ENCODE assay signal across 9 mouse cellular contexts in genomic region chr1:75234606-75235005, GRCm38 (mm10). TPM values are rescaled to one million over a fixed set of nuclear protein-coding genes. Genes with fewer than 3 reads are reported as not detected.
A peak's percentile ranks its signal among the peaks of the same experiment; 100 is the strongest.
DNase-seq lines count a peak whose midpoint lies in the region; ATAC-seq and TF ChIP-seq lines count a peak whose summit lies in the region.
"Had no signal": no experiment of that assay in that cellular context is flagged by ENCODE, and none has a peak within 500 bp of the region (broad histone marks: within the 10 kb centered on the region; RNA-seq: fewer than 3 reads in every experiment).

No protein-coding gene starts in this region.

- peaks cover 0 to 23% of the 10 kb centered on the region in 2 experiments; a peak in 2 of 4 replicates for H3K36me3 ChIP-seq in MEL (ENCODE audit: control insufficient read depth in 1 of 2, insufficient read depth in 2 of 2, low read length in 2 of 2)
- H3K36me3 ChIP-seq in lung, embryonic 14.5 days (ENCODE audit: insufficient read depth) = no peaks in the 10 kb centered on the region
- H3K36me3 ChIP-seq in neural tube, embryonic 14.5 days (ENCODE audit: control insufficient read depth, insufficient read depth, low read length) = no peaks in the 10 kb centered on the region

- H3K9me3 ChIP-seq in MEL (replicated peaks; ENCODE audit: insufficient read depth, low read length) = no peaks in the 10 kb centered on the region
- no peaks in the 10 kb centered on the region for H3K9me3 ChIP-seq in lung, embryonic 14.5 days (ENCODE audit: low read depth, low read length)
- H3K9me3 ChIP-seq in neural tube, embryonic 14.5 days (ENCODE audit: control insufficient read depth, low read length) = no peaks in the 10 kb centered on the region

- H3K4me3 ChIP-seq in MEL (ENCODE audit: control insufficient read depth in 1 of 2, insufficient read depth in 1 of 2, low read depth in 2 of 2, low read length in 2 of 2) = peak overlapping the region in 1 of 2 experiments; percentile 38; a peak in 2 of 4 replicates
- H3K4me3 ChIP-seq in lung, embryonic 14.5 days (ENCODE audit: low read depth, low read length) = no peak overlapping the region
- no peak overlapping the region for H3K4me3 ChIP-seq in neural tube, embryonic 14.5 days (ENCODE audit: low read depth, low read length)

- peak; percentile 43 for TF ChIP-seq RAD21 in MEL (IDR thresholded peaks at IDR 0.05; ENCODE audit: low read depth, low read length)

- H3K27me3 ChIP-seq in MEL (ENCODE audit: control insufficient read depth in 1 of 2, insufficient read depth in 2 of 2, low read length in 2 of 2) = no peaks in the 10 kb centered on the region
- H3K27me3 ChIP-seq in lung, embryonic 14.5 days (ENCODE audit: insufficient read depth, low read length) = no peaks in the 10 kb centered on the region
- no peaks in the 10 kb centered on the region for H3K27me3 ChIP-seq in neural tube, embryonic 14.5 days (ENCODE audit: control insufficient read depth, insufficient read depth, low read length)

- H3K27ac ChIP-seq in MEL (ENCODE audit: control insufficient read depth, low read depth, low read length) = no peak overlapping the region
- no peak overlapping the region for H3K27ac ChIP-seq in lung, embryonic 14.5 days (ENCODE audit: low read depth)
- no peak overlapping the region for H3K27ac ChIP-seq in neural tube, embryonic 14.5 days (ENCODE audit: low read depth, low read length)

- TF ChIP-seq EP300 in MEL (IDR thresholded peaks at IDR 0.05; ENCODE audit: low read depth in 1 of 2, low read length in 2 of 2) = peak in 1 of 2 experiments; percentile 31; a peak in 1 of 4 replicates

- ATAC-seq in lung, embryonic 14.5 days (ENCODE audit: insufficient read depth) = peak; percentile 28; the same call in 1 of the 2 replicates
- ATAC-seq in neural tube, embryonic 14.5 days (ENCODE audit: low read depth) = peak; percentile 66; the same call in 1 of the 2 replicates

- H3K9ac ChIP-seq in MEL (ENCODE audit: control insufficient read depth, low read depth, low read length, poor library complexity, severe bottlenecking) = peak overlapping the region; percentile 2; the same call in 1 of the 2 replicates
- H3K9ac ChIP-seq in lung, embryonic 14.5 days = no peak overlapping the region
- no peak overlapping the region for H3K9ac ChIP-seq in neural tube, embryonic 14.5 days (replicated peaks; ENCODE audit: low read depth, low read length)

- no peak for TF ChIP-seq POLR2A in MEL (IDR thresholded peaks at IDR 0.05; ENCODE audit: control insufficient read depth in 1 of 2, insufficient read depth in 1 of 2, low read depth in 1 of 2, low read length in 2 of 2, poor library complexity in 1 of 2)

- TF ChIP-seq CTCF in MEL (IDR thresholded peaks at IDR 0.05 in 2 of 3, conservative IDR thresholded peaks at IDR 0.05 in 1 of 3; ENCODE audit: control insufficient read depth in 1 of 3, insufficient read depth in 1 of 3, low read depth in 2 of 3, low read length in 3 of 3, poor library complexity in 1 of 3, severe bottlenecking in 1 of 3) = peak; percentile 69 to 77 (median 74)
- peak; percentile 71 for TF ChIP-seq CTCF in lung, embryonic 14.5 days (IDR thresholded peaks at IDR 0.05; ENCODE audit: low read depth)

- H3K79me2 ChIP-seq in MEL (ENCODE audit: control insufficient read depth, insufficient read depth, low read length, poor library complexity) = no peaks in the 10 kb centered on the region; the same call in 1 of the 2 replicates

- DNase-seq in A20 (ENCODE audit: low read depth, low spot score) (peak; percentile 83), MEL (ENCODE audit: low read depth, low spot score) (peak; percentile 93)
- DNase-seq in cerebellum, postnatal 14 days = peak; percentile 85 to 88
- DNase-seq in heart, adult 18-20 months = peak; percentile 80 to 81
- DNase-seq in kidney, adult 9 months = peak; percentile 80
- peak; percentile 75 for DNase-seq in lung, embryonic 14.5 days
- DNase-seq in thymus, postnatal 36 days = peak; percentile 71 to 77

- peaks cover 10 to 26% of the 10 kb centered on the region in 2 experiments for H3K4me1 ChIP-seq in MEL (ENCODE audit: control insufficient read depth in 1 of 2, insufficient read depth in 2 of 2, low read length in 2 of 2)
- peaks cover 4% of the 10 kb centered on the region; the same call in 1 of the 2 replicates for H3K4me1 ChIP-seq in lung, embryonic 14.5 days (ENCODE audit: insufficient read depth)
- 0 out of 2 replicates have a peak, but pooled peaks cover 3% of the 10 kb centered on the region for H3K4me1 ChIP-seq in neural tube, embryonic 14.5 days (ENCODE audit: control insufficient read depth, insufficient read depth, low read length)

- H3K4me2 ChIP-seq in lung, embryonic 14.5 days = no peak overlapping the region
- H3K4me2 ChIP-seq in neural tube, embryonic 14.5 days (ENCODE audit: low read depth, low read length) = no peak overlapping the region

- WGBS in lung, embryonic 14.5 days = 2% methylated on average over 8 of the region's 8 CpGs
- WGBS in neural tube, embryonic 14.5 days = 2% methylated on average over 8 of the region's 8 CpGs

TF ChIP-seq in MEL, 35 proteins besides CTCF, POLR2A, EP300 and RAD21:
- peak; percentile 48; the same call in 1 of the 2 replicates for TF ChIP-seq MAX (IDR thresholded peaks at IDR 0.05; ENCODE audit: low read length)
- TF ChIP-seq JUND (IDR thresholded peaks at IDR 0.05; ENCODE audit: low read depth, low read length) = no peak
- peak; percentile 65; the same call in 1 of the 2 replicates for TF ChIP-seq BHLHE40 (IDR thresholded peaks at IDR 0.05; ENCODE audit: borderline replicate concordance, low read depth, low read length)
- peak; percentile 89 for TF ChIP-seq ETS1 (IDR thresholded peaks at IDR 0.05; ENCODE audit: low read depth, low read length)
- no peak for TF ChIP-seq TBP (IDR thresholded peaks at IDR 0.05; ENCODE audit: low read depth, low read length)
- TF ChIP-seq ZC3H11A (IDR thresholded peaks at IDR 0.05; ENCODE audit: low read depth, low read length) = 0 out of 2 replicates have a peak, but pooled peaks have one; percentile 21
- peak; percentile 90 for TF ChIP-seq SIN3A (IDR thresholded peaks at IDR 0.05; ENCODE audit: low read length)
- no peak for TF ChIP-seq UBTF (IDR thresholded peaks at IDR 0.05; ENCODE audit: borderline replicate concordance, insufficient read depth, low read depth, low read length)
- TF ChIP-seq SMC3 (IDR thresholded peaks at IDR 0.05; ENCODE audit: low read depth, low read length) = peak; percentile 55
- TF ChIP-seq ZMIZ1 (IDR thresholded peaks at IDR 0.05; ENCODE audit: low read depth, low read length) = no peak
- peak; percentile 53 for TF ChIP-seq MXI1 (IDR thresholded peaks at IDR 0.05; ENCODE audit: low read depth, low read length)
- TF ChIP-seq HCFC1 (IDR thresholded peaks at IDR 0.05; ENCODE audit: low read depth, low read length) = peak; percentile 68
- TF ChIP-seq MEF2A (IDR thresholded peaks at IDR 0.05; ENCODE audit: extremely low read depth, insufficient replicate concordance, low read depth, low read length, poor library complexity, severe bottlenecking) = no peak
- TF ChIP-seq RCOR1 (IDR thresholded peaks at IDR 0.05; ENCODE audit: low read depth, low read length) = peak; percentile 62
- TF ChIP-seq USF1 (IDR thresholded peaks at IDR 0.05; ENCODE audit: low read depth, low read length) = 0 out of 2 replicates have a peak, but pooled peaks have one; percentile 35

RNA-seq across cellular contexts. Expression of gene Dnajb2, which starts 1.6 kb away (rescaled TPM):
- total RNA-seq in MEL (2012; rRNA removed) = 10.3 and 12.9 TPM in 2 replicates
- polyA plus RNA-seq in MEL (2012; ENCODE audit: insufficient read depth in 1 of 2, insufficient read length in 2 of 2, low read depth in 1 of 2, low replicate concordance in 2 of 2, missing spikeins in 1 of 2) = 10 to 100 TPM in 1 of 2 experiments, not detected in 1; 18.9 TPM
- 100 to 1,000 TPM; 123 to 127 TPM for total RNA-seq in heart, adult 18-20 months (2021)
- 14.1 and 16.9 TPM in 2 replicates for polyA plus RNA-seq in lung, embryonic 14.5 days (2014; fragmentation: Nextera tagmentation; extraction: Ambion mirVana)
- polyA plus RNA-seq in neural tube, embryonic 14.5 days (2014; fragmentation: Nextera tagmentation; extraction: Ambion mirVana) = 35.9 and 36.9 TPM in 2 replicates

RNA-seq across cellular contexts. Expression of gene A630095N17Rik, which starts 2.7 kb away (rescaled TPM):
- total RNA-seq in MEL (2012; rRNA removed) = 0.46 and 0.58 TPM in 2 replicates
- under 1 TPM in 1 of 2 experiments, not detected in 1; 0.82 TPM for polyA plus RNA-seq in MEL (2012; ENCODE audit: insufficient read depth in 1 of 2, insufficient read length in 2 of 2, low read depth in 1 of 2, low replicate concordance in 2 of 2, missing spikeins in 1 of 2)
- total RNA-seq in heart, adult 18-20 months (2021) = not detected
- not detected in 2 replicates for polyA plus RNA-seq in lung, embryonic 14.5 days (2014; fragmentation: Nextera tagmentation; extraction: Ambion mirVana)
- polyA plus RNA-seq in neural tube, embryonic 14.5 days (2014; fragmentation: Nextera tagmentation; extraction: Ambion mirVana) = not detected in 2 replicates
- polyA plus RNA-seq: gonadal fat pad, adult 2 months had no signal

RNA-seq across cellular contexts. Expression of gene Tuba4a, which starts 14.9 kb away (rescaled TPM):
- 385 and 396 TPM in 2 replicates for total RNA-seq in MEL (2012; rRNA removed)
- 100 to 1,000 TPM in 1 of 2 experiments, not detected in 1; 439 TPM for polyA plus RNA-seq in MEL (2012; ENCODE audit: insufficient read depth in 1 of 2, insufficient read length in 2 of 2, low read depth in 1 of 2, low replicate concordance in 2 of 2, missing spikeins in 1 of 2)
- total RNA-seq in heart, adult 18-20 months (2021) = 1,000 to 10,000 TPM in 1 of 2 experiments, 100 to 1,000 TPM in 1; 973 to 1,125 TPM
- 21.3 and 25.3 TPM in 2 replicates for polyA plus RNA-seq in lung, embryonic 14.5 days (2014; fragmentation: Nextera tagmentation; extraction: Ambion mirVana)
- 13.9 and 20.6 TPM in 2 replicates for polyA plus RNA-seq in neural tube, embryonic 14.5 days (2014; fragmentation: Nextera tagmentation; extraction: Ambion mirVana)

RNA-seq across cellular contexts. Expression of gene Stk16, which starts 24.0 kb away (rescaled TPM):
- 83.2 and 110 TPM in 2 replicates for total RNA-seq in MEL (2012; rRNA removed)
- 100 to 1,000 TPM in 1 of 2 experiments, not detected in 1; 154 TPM for polyA plus RNA-seq in MEL (2012; ENCODE audit: insufficient read depth in 1 of 2, insufficient read length in 2 of 2, low read depth in 1 of 2, low replicate concordance in 2 of 2, missing spikeins in 1 of 2)
- total RNA-seq in heart, adult 18-20 months (2021) = 10 to 100 TPM; 35.8 to 36.5 TPM
- 115 and 119 TPM in 2 replicates for polyA plus RNA-seq in lung, embryonic 14.5 days (2014; fragmentation: Nextera tagmentation; extraction: Ambion mirVana)
- 125 and 129 TPM in 2 replicates for polyA plus RNA-seq in neural tube, embryonic 14.5 days (2014; fragmentation: Nextera tagmentation; extraction: Ambion mirVana)

RNA-seq across cellular contexts. Expression of gene Glb1l, which starts 24.0 kb away (rescaled TPM):
- total RNA-seq in MEL (2012; rRNA removed) = 4.0 and 7.6 TPM in 2 replicates
- polyA plus RNA-seq in MEL (2012; ENCODE audit: insufficient read depth in 1 of 2, insufficient read length in 2 of 2, low read depth in 1 of 2, low replicate concordance in 2 of 2, missing spikeins in 1 of 2) = 10 to 100 TPM in 1 of 2 experiments, not detected in 1; 13.0 TPM
- 1 to 10 TPM; 2.0 to 2.5 TPM for total RNA-seq in heart, adult 18-20 months (2021)
- polyA plus RNA-seq in lung, embryonic 14.5 days (2014; fragmentation: Nextera tagmentation; extraction: Ambion mirVana) = 16.0 and 16.7 TPM in 2 replicates
- polyA plus RNA-seq in neural tube, embryonic 14.5 days (2014; fragmentation: Nextera tagmentation; extraction: Ambion mirVana) = 15.6 and 17.3 TPM in 2 replicates
